Mouse (Mus musculus): Measurements from ENCODE around the gene Tpcn1. TPM values are rescaled to one million over a fixed set of nuclear protein-coding genes. Genes with fewer than 3 reads are reported as not detected.

The Tpcn1 gene
- polyA plus RNA-seq, 1 experiment: 39.1 TPM

DNA sequence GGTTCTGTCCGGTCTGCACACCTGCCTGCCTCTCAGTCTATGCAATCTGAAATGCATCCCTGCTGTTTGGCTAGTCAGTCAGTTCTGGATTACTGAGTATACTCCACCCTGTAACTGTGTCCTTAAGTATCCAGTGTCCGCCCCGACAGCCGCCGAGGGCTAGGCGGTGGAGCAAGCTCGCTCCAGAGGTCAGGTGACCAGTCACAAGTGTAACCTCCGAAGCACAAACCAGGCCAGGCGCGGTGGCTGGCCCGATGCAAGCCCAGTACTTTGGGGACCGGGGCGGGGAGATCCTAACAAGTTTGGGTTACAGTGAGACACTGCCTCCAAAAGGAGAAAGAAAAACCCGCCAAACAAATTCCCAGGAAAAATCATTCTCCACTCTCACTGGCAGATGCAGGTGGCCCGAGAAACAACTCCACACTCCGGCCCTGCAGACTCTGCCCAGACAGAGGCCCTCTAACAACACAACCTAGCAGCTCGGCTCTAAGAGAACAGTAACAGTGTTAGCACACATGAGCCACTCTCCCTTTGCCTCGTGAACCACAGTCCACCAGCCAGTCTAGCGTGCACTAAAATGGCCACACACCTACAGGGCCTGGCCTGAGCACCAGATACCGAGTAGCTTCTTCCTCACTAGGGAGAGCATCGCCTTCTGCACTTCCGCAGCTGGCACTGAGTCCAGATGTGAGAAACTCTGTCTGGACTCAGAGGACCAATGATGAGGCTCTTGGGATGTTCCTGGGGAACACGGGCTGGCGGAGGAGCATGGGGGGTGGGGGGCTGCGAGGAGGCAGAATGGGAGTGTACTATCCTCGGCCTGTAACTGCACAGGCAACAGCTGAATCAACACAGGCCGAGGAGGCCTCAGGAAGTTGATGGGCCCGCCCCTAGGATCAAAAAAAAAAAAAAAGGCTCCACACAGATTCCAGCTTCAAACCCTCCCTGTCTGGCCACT is 25.2 kb downstream of the Tpcn1 start:
- peak overlapping the region; percentile 71 for H3K27ac ChIP-seq (replicated peaks; ENCODE audit: low read depth, low read length)
- peaks cover 44% of the 10 kb centered on the region for H3K4me1 ChIP-seq (ENCODE audit: control insufficient read depth, insufficient read depth, insufficient read length, low read length)
- H3K4me3 ChIP-seq (ENCODE audit: insufficient read depth, low read depth, low read length): no peak overlapping the region

DNA sequence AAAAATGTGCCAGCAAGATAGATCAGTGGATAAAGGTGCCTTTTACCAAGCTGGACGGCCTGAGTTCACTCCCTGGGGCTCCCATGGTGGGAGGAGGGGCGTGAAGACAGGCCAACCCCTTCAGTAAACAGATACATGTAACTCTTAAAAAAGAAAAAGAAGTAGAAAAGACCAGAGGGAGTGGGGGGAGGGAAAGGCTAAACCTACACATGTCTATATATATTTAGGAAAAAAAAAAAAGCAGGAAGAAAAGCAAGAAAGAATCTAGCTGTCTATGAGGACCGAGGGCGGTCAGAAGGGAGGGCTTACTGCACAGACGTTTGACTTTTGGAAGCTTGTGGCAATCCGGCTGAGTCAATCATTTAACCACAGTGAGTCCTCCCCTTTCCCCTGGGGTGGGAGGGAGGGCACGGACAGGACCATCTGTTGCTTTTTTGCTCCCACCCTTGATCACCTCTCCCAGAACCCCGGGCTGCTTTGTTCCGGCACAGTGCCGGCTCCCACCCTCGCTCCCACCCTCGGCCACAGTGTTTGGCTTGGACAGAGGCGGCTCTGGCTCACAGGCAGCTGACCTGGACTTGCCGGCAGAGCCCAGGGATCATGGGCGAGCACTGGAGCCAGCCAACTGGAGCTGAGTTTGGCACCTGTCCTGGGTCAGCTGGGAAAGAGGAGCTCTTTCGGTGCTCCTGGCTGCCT is 27.7 kb downstream of the Tpcn1 start:
- peaks cover 22% of the 10 kb centered on the region for H3K4me1 ChIP-seq (ENCODE audit: control insufficient read depth, insufficient read depth, insufficient read length, low read length)
- peak overlapping the region; percentile 37; the same call in 1 of the 2 replicates for H3K4me3 ChIP-seq (ENCODE audit: insufficient read depth, low read depth, low read length)
- H3K27ac ChIP-seq (replicated peaks; ENCODE audit: low read depth, low read length): peak overlapping the region; percentile 81

DNA sequence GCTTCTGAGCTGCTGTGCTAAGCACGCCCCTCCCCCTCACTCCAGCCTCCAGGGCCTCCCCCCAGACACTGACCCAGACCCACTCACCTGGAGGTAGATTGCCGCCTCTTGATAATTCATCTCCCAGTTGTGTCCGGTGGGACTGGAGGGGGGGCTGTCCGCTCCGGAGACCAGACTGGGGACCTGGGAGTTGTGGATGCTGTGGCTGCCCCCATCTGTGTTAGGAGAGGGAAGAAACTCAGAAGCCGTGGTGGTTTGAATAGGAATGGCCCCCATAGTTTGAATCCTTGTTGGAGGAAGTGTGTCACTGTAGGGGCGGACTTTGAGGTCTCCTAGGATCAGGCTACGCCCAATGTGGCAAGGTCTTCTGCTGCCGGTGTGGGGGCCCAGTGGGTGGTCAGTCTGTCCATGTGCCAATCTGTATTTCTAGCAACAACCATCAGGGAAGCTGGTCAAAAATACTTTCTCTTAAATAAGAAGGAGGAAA is 28.3 kb downstream of the Tpcn1 start:
- peaks cover 16% of the 10 kb centered on the region for H3K4me1 ChIP-seq (ENCODE audit: control insufficient read depth, insufficient read depth, insufficient read length, low read length)
- peak overlapping the region; percentile 81 for H3K27ac ChIP-seq (replicated peaks; ENCODE audit: low read depth, low read length)
- peak overlapping the region; percentile 37 for H3K4me3 ChIP-seq (ENCODE audit: insufficient read depth, low read depth, low read length)

DNA sequence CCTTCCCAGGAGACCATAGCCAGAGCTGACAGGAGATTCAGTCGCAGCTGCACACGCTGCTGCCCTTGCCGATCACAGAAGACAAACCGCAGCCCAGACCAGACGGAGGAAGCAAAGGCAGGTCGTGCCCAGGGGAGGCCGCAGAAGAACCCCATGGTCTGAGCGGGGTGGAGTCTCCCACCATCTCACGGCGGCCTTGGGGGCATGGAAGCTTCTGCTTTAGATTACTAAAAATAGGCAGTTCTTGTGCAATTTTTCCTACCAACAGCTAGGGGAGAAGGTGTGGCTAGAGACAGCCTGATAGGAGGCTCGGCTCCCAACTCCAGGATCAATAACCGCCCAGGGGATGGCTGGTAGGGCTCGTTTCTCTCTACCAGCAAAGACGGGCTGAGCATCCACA is 29.7 kb downstream of the Tpcn1 start:
- H3K4me1 ChIP-seq (ENCODE audit: control insufficient read depth, insufficient read depth, insufficient read length, low read length): peaks cover 9% of the 10 kb centered on the region
- H3K27ac ChIP-seq (replicated peaks; ENCODE audit: low read depth, low read length): peak overlapping the region; percentile 32
- peak overlapping the region; percentile 10; the same call in 1 of the 2 replicates for H3K4me3 ChIP-seq (ENCODE audit: insufficient read depth, low read depth, low read length)

DNA sequence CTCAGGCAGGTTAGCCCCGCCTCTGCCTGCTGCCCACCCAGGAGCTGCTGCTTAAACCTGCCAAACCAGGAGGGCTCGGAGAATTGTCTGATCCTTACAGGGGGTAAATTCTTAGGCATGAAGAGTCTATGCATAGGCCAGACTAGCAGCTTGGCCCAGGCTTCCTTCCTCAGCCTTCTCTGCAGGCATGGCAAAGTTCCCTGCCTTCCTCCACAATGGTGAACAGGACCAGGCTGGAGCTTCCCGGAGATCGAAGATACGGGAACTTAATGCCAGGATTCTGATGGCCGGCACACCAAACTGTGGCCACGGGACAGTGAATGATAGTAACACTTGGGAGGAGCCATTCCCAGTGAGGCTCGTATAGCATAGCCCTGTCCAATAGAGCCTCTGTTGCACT is 30.4 kb downstream of the Tpcn1 start:
- Histone ChIP-seq H3K27ac (replicated peaks; ENCODE audit: low read depth, low read length) (no peak overlapping the region), H3K4me3 (ENCODE audit: insufficient read depth, low read depth, low read length) (no peak overlapping the region), H3K4me1 (ENCODE audit: control insufficient read depth, insufficient read depth, insufficient read length, low read length) (peaks cover 8% of the 10 kb centered on the region)

DNA sequence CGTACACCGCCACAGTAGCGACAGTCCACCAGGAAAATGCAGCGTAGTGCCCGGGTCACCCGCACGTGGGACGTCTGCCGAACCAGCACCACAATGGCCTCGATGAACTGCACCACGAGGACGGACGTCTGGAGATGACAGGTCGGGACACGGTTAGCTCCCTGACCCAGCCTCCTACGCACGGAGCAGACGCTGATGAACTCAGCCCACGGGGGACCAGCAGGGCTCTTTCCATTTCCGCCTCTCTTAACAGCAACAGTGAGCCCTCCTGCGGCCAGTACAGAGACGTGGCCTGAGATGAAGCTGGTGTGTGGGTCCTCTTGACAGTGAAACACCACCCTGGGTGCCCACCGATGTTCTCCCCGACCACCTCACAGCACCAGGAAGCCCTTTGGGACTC is 32.6 kb downstream of the Tpcn1 start:
- Histone ChIP-seq H3K4me3 (ENCODE audit: insufficient read depth, low read depth, low read length) (no peak overlapping the region), H3K27ac (replicated peaks; ENCODE audit: low read depth, low read length) (no peak overlapping the region), H3K4me1 (ENCODE audit: control insufficient read depth, insufficient read depth, insufficient read length, low read length) (peaks cover 5% of the 10 kb centered on the region)

DNA sequence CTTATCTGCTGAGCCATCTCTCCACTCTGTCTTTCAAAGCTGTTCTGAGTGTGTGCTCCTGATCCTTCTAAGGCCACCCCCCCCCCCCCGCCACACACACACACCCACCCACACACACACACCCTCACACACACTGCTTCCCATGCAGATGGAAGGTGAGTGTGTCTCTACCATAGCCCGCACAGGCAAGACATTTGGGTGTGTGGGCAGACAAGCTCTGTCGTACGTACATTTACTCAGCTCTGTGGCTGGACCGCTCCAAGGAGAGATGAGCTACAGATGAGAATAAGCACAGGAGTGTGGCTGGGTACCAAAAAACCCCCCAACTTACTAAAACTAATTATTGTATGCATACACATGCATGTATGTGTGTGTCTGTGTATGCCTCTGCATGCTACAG is 37.8 kb downstream of the Tpcn1 start:
- Histone ChIP-seq H3K27ac (replicated peaks; ENCODE audit: low read depth, low read length) (no peak overlapping the region), H3K4me3 (ENCODE audit: insufficient read depth, low read depth, low read length) (no peak overlapping the region), H3K4me1 (ENCODE audit: control insufficient read depth, insufficient read depth, insufficient read length, low read length) (no peaks in the 10 kb centered on the region)

DNA sequence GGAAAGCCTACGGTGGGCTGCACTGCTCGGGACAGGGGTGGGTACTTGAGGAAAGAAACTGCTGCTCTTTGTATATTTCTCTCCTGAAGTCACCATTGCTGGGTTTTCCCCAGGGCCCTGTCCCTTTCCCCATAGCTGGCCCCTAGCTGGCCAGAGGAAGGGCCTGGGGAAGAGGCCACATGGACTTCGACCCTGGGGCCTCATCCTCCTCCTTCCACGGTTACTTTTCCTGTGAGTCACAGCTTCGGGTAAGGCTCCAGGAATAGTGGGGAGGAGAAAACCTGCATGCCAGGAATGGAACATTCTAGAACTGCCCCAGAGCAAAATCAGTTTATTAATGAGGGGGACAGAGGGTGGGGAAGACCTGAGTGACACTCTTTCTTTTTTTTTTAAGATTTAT is 38.3 kb downstream of the Tpcn1 start:
- H3K27ac ChIP-seq (replicated peaks; ENCODE audit: low read depth, low read length): no peak overlapping the region
- H3K4me3 ChIP-seq (ENCODE audit: insufficient read depth, low read depth, low read length): no peak overlapping the region
- H3K4me1 ChIP-seq (ENCODE audit: control insufficient read depth, insufficient read depth, insufficient read length, low read length): no peaks in the 10 kb centered on the region

DNA sequence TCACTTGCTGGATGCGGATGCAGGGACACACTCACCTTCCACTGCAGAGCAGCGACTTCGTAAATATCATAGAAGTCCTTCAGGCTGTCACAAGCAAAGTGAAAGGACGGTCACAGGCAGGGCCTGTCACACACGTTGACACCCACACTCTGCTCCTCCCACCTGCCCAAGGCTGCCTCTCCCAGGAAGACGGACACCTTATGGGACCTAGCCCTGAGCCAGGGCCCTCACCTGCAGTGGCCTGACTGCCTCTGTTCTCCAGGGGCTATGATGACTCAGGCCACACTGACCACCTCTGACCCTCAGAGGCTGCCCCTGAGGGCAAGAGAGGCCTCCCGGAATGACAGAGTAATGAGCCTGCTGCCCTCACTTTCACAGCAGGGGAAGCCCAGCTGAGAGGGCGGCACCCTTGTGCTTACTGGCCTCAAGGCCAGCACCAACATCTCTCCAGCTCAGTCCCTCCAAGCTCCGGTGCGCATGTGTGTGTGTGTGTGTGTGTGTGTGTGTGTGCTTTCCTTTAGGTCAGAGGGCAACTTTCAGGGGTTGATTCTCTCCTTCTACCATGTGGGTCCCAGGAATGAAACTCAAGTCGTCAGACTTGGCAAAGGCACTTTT is 40.1 kb downstream of the Tpcn1 start:
- no peak overlapping the region for H3K4me3 ChIP-seq (ENCODE audit: insufficient read depth, low read depth, low read length)
- H3K27ac ChIP-seq (replicated peaks; ENCODE audit: low read depth, low read length): no peak overlapping the region
- H3K4me1 ChIP-seq (ENCODE audit: control insufficient read depth, insufficient read depth, insufficient read length, low read length): no peaks in the 10 kb centered on the region

DNA sequence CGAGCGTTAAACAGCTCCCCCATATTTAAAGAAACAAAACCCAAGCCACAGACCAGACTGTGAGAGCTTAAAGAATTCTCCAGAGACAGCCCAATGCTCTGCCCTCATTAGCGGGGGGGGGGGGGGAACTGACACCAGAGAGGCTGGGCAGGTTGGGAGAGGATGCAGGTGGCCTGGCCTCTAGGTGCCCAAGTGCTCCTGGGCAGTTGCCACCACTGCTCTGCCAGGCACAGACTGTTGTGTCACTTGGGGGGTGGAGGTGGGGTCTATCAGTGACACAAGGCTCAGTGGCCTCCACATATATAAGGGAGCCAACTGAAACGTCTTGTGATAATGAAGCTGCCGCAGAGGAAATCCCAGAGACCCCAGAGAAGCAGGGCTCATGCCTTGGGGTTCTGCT is 51.8 kb downstream of the Tpcn1 start:
- Histone ChIP-seq H3K27ac (replicated peaks; ENCODE audit: low read depth, low read length) (no peak overlapping the region), H3K4me1 (ENCODE audit: control insufficient read depth, insufficient read depth, insufficient read length, low read length) (no peaks in the 10 kb centered on the region), H3K4me3 (ENCODE audit: insufficient read depth, low read depth, low read length) (no peak overlapping the region)

DNA sequence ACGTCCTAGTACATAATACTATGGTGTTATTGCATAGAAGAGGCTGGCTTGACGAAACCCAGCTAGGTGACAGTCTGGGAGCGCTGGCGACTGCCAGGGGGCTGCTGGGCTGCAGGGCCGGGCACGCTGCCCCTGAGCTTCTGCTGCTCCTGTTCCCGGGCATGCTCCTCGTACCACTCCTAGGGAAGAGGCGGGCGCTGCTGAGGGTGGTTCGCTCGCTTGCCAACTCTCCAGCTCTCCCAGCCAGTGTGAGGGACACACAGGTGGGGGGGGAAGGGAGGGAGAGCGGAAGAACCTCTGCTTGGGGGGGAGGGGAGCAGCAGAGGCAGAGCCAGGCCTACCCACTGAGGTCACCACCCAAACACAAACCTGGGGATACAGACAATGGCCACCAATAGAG is 52.4 kb downstream of the Tpcn1 start:
- Histone ChIP-seq H3K4me1 (ENCODE audit: control insufficient read depth, insufficient read depth, insufficient read length, low read length) (no peaks in the 10 kb centered on the region), H3K4me3 (ENCODE audit: insufficient read depth, low read depth, low read length) (no peak overlapping the region), H3K27ac (replicated peaks; ENCODE audit: low read depth, low read length) (no peak overlapping the region)

DNA sequence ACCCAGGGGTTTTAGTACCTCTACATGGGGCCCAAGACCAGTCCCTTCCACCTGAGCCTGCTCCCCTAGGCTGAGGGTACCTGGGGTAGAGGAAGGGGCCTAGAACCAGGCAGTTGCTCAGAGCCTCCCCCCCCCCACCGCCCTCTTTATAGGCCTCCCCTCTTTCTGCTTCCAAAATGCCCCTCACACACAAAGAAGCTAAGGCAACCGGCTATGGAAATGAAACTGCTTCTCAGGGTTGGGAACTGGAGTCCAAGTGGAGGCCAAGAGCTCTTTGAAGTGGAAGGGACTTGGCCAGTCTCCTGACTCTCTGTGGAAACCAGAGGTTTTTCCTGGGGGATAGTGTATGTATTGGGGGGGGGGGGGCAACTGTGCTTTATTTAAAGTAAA is 53.8 kb downstream of the Tpcn1 start:
- H3K27ac ChIP-seq (replicated peaks; ENCODE audit: low read depth, low read length): no peak overlapping the region
- no peak overlapping the region for H3K4me3 ChIP-seq (ENCODE audit: insufficient read depth, low read depth, low read length)
- no peaks in the 10 kb centered on the region for H3K4me1 ChIP-seq (ENCODE audit: control insufficient read depth, insufficient read depth, insufficient read length, low read length)

DNA sequence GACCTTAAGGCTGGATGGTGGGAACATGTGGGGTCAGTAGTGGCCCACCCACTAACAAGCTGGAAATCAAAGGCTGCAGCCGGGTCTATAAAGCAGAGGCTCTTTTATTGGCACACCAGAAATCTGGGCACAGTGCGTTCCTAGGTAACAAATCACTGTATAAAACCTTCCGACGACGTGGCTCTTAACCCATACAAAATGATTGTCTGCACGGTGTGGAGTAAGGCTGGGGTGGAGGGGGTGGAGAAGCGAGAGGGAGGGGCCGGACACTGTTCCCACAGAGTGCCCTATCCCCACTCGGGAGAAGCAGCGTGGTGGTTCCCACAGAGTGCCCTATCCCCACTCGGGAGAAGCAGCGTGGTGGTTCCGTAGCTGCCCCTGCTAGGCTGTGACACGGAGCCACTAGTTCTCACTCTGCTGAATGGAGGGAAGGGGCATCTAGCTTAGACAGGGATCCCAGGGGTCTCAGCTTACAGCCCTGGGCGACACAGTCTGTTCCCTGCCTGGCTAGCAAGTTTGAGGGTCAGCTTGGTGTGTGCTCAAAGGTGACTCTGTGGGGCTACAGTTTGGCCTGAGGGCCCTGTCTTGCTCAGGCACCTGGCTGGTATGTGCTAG is 54.3 kb downstream of the Tpcn1 start:
- no peak overlapping the region for H3K4me3 ChIP-seq (ENCODE audit: insufficient read depth, low read depth, low read length)
- no peak overlapping the region for H3K27ac ChIP-seq (replicated peaks; ENCODE audit: low read depth, low read length)
- no peaks in the 10 kb centered on the region for H3K4me1 ChIP-seq (ENCODE audit: control insufficient read depth, insufficient read depth, insufficient read length, low read length)

DNA sequence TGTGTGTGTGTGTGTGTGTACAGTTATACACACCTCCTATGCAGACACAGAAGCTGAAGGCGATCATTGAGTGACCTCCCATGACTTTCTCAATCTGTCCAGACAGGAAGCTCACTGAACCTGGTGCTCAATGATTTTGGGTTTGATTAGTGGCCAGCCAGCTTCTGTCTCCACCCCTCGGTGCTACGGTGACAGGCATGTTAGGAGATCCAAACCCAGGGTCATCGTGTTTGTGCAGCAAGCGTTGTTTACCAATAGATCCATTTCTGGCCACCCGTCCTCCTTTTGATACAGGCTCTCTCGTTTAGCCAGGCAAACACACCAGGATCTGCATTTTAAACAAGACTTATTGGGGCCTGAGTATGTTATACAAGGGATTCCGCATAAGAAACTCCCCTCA is 56.8 kb downstream of the Tpcn1 start:
- H3K27ac ChIP-seq (replicated peaks; ENCODE audit: low read depth, low read length): no peak overlapping the region
- H3K4me1 ChIP-seq (ENCODE audit: control insufficient read depth, insufficient read depth, insufficient read length, low read length): no peaks in the 10 kb centered on the region
- no peak overlapping the region for H3K4me3 ChIP-seq (ENCODE audit: insufficient read depth, low read depth, low read length)

Measured in brown adipose tissue, adult 24 weeks (tissue).